Mouse (Mus musculus) kidney, adult 2 months (tissue): ENCODE data around the gene Gdpd5.

Experiments
- CTCF ChIP-seq: fragments of 200-500 bp; conservative IDR thresholded peaks from 2 replicates; pipeline ENCODE4 v1.5.1; 2011; ENCODE audit warnings: low read depth, mild to moderate bottlenecking, control low read depth, low read length, moderate library complexity, mixed read lengths; ENCODE audit not compliant: insufficient read depth, insufficient read length
- POLR2A ChIP-seq: fragments of 200-500 bp; IDR thresholded peaks from one replicate; pipeline ENCODE4 v1.6.1; 2011; ENCODE audit warnings: low read depth, low read length, control low read depth

- TF ChIP-seq POLR2A (no peak), CTCF (no peak)
These were observed 67.4 kb downstream of the Gdpd5 start for GRCm38 (mm10) chr7:99448619-99449018.
